Mouse (Mus musculus) intestine, embryonic 16.5 days (tissue): Measurements from ENCODE around the gene Fndc8. TPM values are rescaled to one million over a fixed set of nuclear protein-coding genes. Genes with fewer than 3 reads are reported as not detected.

ENCODE experiments used
- ATAC-seq: fragments of 200-750 bp; cut with Nextera tagmentation; 2 replicates; pipeline ENCODE4 v1.8.0; 2017; ENCODE audit warnings: moderate TSS enrichment, moderate library complexity
- H3K27ac ChIP-seq: fragments of 300-500 bp; sonication (generic); 2 replicates; pipeline ENCODE4 v1.5.1; 2014; ENCODE audit warnings: mild to moderate bottlenecking, low read length
- H3K27me3 ChIP-seq: fragments of 300-500 bp; sonication (generic); replicated peaks from 2 replicates; pipeline ENCODE4 v1.6.1; 2014; ENCODE audit warnings: low read length, control low read depth, mixed read lengths; ENCODE audit not compliant: control insufficient read depth, insufficient read depth
- H3K36me3 ChIP-seq: fragments of 300-500 bp; sonication (generic); 2 replicates; pipeline ENCODE4 v1.6.1; 2014; ENCODE audit warnings: low read length, control low read depth; ENCODE audit not compliant: control insufficient read depth, insufficient read depth
- H3K4me1 ChIP-seq: fragments of 300-500 bp; sonication (generic); 2 replicates; pipeline ENCODE4 v1.6.1; 2014; ENCODE audit warnings: low read length, control low read depth, mixed read lengths; ENCODE audit not compliant: control insufficient read depth, insufficient read depth
- H3K4me2 ChIP-seq: fragments of 300-500 bp; sonication (generic); 2 replicates; pipeline ENCODE4 v1.6.1; 2014; ENCODE audit warnings: low read depth, low read length, control low read depth
- H3K4me3 ChIP-seq: fragments of 300-500 bp; sonication (generic); 2 replicates; pipeline ENCODE4 v1.5.1; 2014; ENCODE audit warnings: mild to moderate bottlenecking, low read length
- H3K9ac ChIP-seq: fragments of 300-500 bp; sonication (generic); 2 replicates; pipeline ENCODE4 v1.6.1; 2014; ENCODE audit warnings: low read depth, low read length
- H3K9me3 ChIP-seq: fragments of 300-500 bp; sonication (generic); 2 replicates; pipeline ENCODE4 v1.6.1; 2016; ENCODE audit warnings: low read length, control low read depth; ENCODE audit not compliant: control insufficient read depth
- WGBS: fragments of 180-500 bp; shearing (Covaris S2); extraction: QIAGEN DNeasy Blood & Tissue Kit; methylation state at CpG from one replicate; pipeline ENCODE4 v1.1.7; 2014; 5-methylcytosine and 5-hydroxymethylcytosine counted together
- polyA plus RNA-seq: library from polyadenylated mRNA; unstranded; fragments of >200 nt; fragmentation: Nextera tagmentation; extraction: Ambion mirVana; gene quantifications from 2 replicates; pipeline ENCODE4 v1.2.1, GENCODE M21; 2015

Fndc8 gene
- 0.16 and 0.23 TPM in 2 replicates for polyA plus RNA-seq

GRCm38 (mm10) chr11:82891936-82892335 is at the start of gene Fndc8:
Gene Fndc8 (plus strand): TSS chr11:82892124.
- peaks cover 5% of the 10 kb centered on the region; the same call in 1 of the 2 replicates for H3K27me3 ChIP-seq
- H3K4me1 ChIP-seq: peaks cover 14% of the 10 kb centered on the region; the same call in 1 of the 2 replicates
- no peak within 1 kb of the TSS for H3K27ac ChIP-seq
- ATAC-seq: no peak
- no peak within 1 kb of the TSS for H3K9ac ChIP-seq
- 56% methylated on average over 7 of the region's 7 CpGs for WGBS
- no peak within 1 kb of the TSS for H3K4me2 ChIP-seq
- H3K36me3 ChIP-seq: no peaks in the 10 kb centered on the region
- no peak within 1 kb of the TSS for H3K4me3 ChIP-seq
- no peaks in the 10 kb centered on the region for H3K9me3 ChIP-seq

DNA sequence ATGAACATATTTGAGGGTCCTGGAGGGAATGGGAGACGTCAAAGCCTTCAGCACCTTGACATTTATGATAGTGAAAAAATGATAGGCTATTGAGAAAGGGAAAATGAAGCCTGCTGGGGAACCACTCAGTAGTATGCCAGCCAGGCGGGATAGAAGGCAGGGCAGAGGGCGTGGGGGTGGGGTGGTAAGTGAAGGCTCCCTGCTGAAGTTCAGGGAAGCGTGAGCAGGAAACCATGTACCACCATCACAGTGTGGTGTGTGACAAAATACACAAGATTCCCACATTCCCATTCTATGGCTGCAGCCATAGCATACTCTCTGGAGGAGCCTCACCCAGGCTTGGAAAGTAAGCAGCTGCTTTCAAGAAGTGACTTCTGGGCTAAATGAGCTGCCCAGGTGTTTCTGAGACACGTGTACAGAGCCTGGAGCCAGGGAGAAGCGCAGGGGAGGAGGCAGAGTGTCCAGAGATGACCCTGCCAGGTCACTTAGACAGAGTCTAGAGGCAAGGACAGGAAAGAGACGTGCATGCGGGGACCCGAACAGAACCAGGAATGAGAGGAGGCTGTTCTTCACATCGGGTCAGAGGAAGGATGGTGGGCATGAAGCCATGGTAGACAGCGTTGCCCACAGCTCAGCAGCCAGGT is 47.0 kb upstream of the Fndc8 start:
- Histone ChIP-seq H3K4me3 (no peak overlapping the region), H3K27ac (no peak overlapping the region), H3K36me3 (no peaks in the 10 kb centered on the region), H3K4me2 (no peak overlapping the region), H3K4me1 (peaks cover 12% of the 10 kb centered on the region), H3K27me3 (no peaks in the 10 kb centered on the region), H3K9ac (peak overlapping the region; percentile 46; the same call in 1 of the 2 replicates), H3K9me3 (no peaks in the 10 kb centered on the region)
- ATAC-seq: no peak
- WGBS: 63% methylated on average over 11 of the region's 11 CpGs

GRCm38 (mm10) chr11:82845415-82846078 is 46.4 kb upstream of the Fndc8 start:
- Histone ChIP-seq H3K27me3 (no peaks in the 10 kb centered on the region), H3K27ac (no peak overlapping the region), H3K4me2 (peak overlapping the region; percentile 34), H3K9ac (peak overlapping the region; percentile 46), H3K9me3 (no peaks in the 10 kb centered on the region), H3K36me3 (no peaks in the 10 kb centered on the region), H3K4me1 (peaks cover 12% of the 10 kb centered on the region), H3K4me3 (peak overlapping the region; percentile 25; the same call in 1 of the 2 replicates)
- 23% methylated on average over 16 of the region's 16 CpGs for WGBS
- ATAC-seq: peak; percentile 96

DNA sequence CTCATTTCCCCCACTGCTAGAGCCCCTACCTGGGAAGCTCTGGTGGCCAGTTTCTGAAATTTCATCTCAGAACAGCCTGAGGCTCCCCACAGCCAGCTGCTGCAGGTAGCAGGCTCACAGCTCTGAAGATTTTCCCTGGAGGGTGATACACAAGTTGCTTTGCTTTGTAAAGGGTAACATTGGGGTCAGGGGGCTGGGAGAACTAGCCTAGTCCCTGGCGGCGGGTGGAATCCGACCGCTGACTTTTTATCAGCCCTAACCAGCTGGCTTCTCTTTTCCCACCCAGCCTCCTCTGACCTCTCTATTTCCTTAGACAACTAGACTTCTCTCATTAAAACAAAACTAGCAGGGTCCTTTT is 45.9 kb upstream of the Fndc8 start:
- Histone ChIP-seq H3K36me3 (no peaks in the 10 kb centered on the region), H3K4me1 (peaks cover 12% of the 10 kb centered on the region), H3K27ac (no peak overlapping the region), H3K4me3 (no peak overlapping the region), H3K27me3 (no peaks in the 10 kb centered on the region), H3K4me2 (peak overlapping the region; percentile 34), H3K9me3 (no peaks in the 10 kb centered on the region), H3K9ac (peak overlapping the region; percentile 46)
- WGBS: 38% methylated on average over 4 of the region's 4 CpGs
- ATAC-seq: peak; percentile 68

DNA sequence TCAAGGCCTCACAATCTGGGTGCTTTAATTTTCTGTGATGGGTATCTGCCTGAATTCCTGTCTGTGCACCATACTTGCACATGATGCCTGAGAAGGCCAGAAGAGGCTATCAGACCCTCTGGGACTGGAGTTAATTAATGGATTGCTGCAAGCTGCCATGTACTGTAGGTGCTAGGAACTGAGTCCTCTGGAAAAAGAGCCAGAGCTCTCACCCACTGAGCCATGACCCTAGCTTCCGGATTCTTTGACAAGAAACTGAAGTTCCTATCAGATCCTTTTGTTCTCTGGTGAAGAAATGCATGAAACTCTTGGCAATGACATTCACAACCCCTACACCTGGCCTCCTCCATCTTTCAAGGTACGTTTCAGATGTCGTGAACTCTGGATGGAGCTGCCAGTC is 45.0 kb upstream of the Fndc8 start:
- 90% methylated on average over 3 of the region's 3 CpGs for WGBS
- Histone ChIP-seq H3K4me1 (peaks cover 12% of the 10 kb centered on the region), H3K36me3 (no peaks in the 10 kb centered on the region), H3K9me3 (no peaks in the 10 kb centered on the region), H3K27me3 (no peaks in the 10 kb centered on the region), H3K4me3 (no peak overlapping the region), H3K4me2 (no peak overlapping the region), H3K9ac (no peak overlapping the region), H3K27ac (no peak overlapping the region)
- ATAC-seq: no peak

GRCm38 (mm10) chr11:82847571-82848000 is 44.3 kb upstream of the Fndc8 start:
- H3K27me3 ChIP-seq: no peaks in the 10 kb centered on the region
- H3K4me2 ChIP-seq: no peak overlapping the region
- no peaks in the 10 kb centered on the region for H3K36me3 ChIP-seq
- 60% methylated on average over 6 of the region's 6 CpGs for WGBS
- no peak overlapping the region for H3K4me3 ChIP-seq
- peak; percentile 45; the same call in 1 of the 2 replicates for ATAC-seq
- H3K27ac ChIP-seq: no peak overlapping the region
- no peak overlapping the region for H3K9ac ChIP-seq
- no peaks in the 10 kb centered on the region for H3K9me3 ChIP-seq
- peaks cover 12% of the 10 kb centered on the region for H3K4me1 ChIP-seq

GRCm38 (mm10) chr11:82850259-82850658 is 41.7 kb upstream of the Fndc8 start:
- H3K9me3 ChIP-seq: no peaks in the 10 kb centered on the region
- WGBS: 80% methylated on average over 5 of the region's 5 CpGs
- no peaks in the 10 kb centered on the region for H3K36me3 ChIP-seq
- no peak overlapping the region for H3K4me3 ChIP-seq
- no peaks in the 10 kb centered on the region for H3K27me3 ChIP-seq
- peaks cover 8% of the 10 kb centered on the region for H3K4me1 ChIP-seq
- H3K4me2 ChIP-seq: no peak overlapping the region
- no peak for ATAC-seq
- no peak overlapping the region for H3K27ac ChIP-seq
- H3K9ac ChIP-seq: no peak overlapping the region

DNA sequence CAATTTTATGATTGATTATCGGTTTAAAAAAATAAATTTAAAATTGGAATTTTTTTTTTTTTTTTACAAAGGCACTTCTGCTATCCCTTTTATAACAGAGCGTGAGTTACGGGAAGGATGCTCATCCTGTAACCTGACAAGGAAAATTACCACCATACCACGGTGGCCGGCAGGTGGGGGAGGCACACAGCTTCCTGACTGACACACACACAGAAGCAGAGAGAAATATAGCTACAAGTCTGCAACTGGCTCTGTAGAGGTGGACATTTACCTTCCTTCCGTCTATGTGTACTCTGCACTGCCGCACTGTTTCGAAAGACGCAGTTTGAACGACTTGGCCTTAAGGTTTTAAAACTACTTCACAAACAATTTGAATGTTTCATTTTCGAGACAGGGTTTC is 39.8 kb upstream of the Fndc8 start:
- Histone ChIP-seq H3K27ac (no peak overlapping the region), H3K9me3 (no peaks in the 10 kb centered on the region), H3K27me3 (no peaks in the 10 kb centered on the region), H3K9ac (no peak overlapping the region), H3K4me3 (no peak overlapping the region), H3K36me3 (no peaks in the 10 kb centered on the region), H3K4me1 (0 out of 2 replicates have a peak, but pooled peaks cover 5% of the 10 kb centered on the region), H3K4me2 (no peak overlapping the region)
- no peak for ATAC-seq
- WGBS: 79% methylated on average over 11 of the region's 11 CpGs

DNA sequence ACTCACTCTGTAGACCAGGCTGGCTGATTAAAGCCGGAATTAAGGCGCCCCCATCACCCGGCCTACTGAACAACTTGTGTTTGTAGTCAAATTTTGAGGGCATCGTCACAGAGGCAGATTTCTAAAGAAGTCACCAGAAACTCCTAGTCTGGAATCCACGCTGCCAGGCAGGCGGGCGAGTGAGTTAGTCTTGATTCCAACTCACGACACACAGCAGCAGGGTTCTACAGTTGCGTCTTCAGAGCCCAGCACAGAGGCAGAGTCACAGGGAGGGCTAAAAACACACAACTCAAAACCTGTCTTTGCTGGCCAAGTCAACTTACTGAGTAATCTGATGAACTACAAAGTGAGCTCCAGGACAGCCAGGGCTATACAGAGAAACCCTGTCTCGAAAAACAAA is 39.4 kb upstream of the Fndc8 start:
- no peak overlapping the region for H3K9ac ChIP-seq
- no peaks in the 10 kb centered on the region for H3K36me3 ChIP-seq
- WGBS: 85% methylated on average over 10 of the region's 10 CpGs
- no peaks in the 10 kb centered on the region for H3K27me3 ChIP-seq
- H3K4me2 ChIP-seq: no peak overlapping the region
- H3K27ac ChIP-seq: no peak overlapping the region
- H3K9me3 ChIP-seq: no peaks in the 10 kb centered on the region
- ATAC-seq: no peak
- 0 out of 2 replicates have a peak, but pooled peaks cover 5% of the 10 kb centered on the region for H3K4me1 ChIP-seq
- H3K4me3 ChIP-seq: no peak overlapping the region
